Mouse (Mus musculus) testis, adult 2 months (tissue): ENCODE measurements around the gene Cyfip2.

Experiments used
- CTCF ChIP-seq: fragments of 200-500 bp; IDR thresholded peaks from 2 replicates; pipeline ENCODE4 v1.5.1; 2012; ENCODE audit warnings: low read depth, mild to moderate bottlenecking, inconsistent platforms, low read length, moderate library complexity; ENCODE audit not compliant: control insufficient read depth, insufficient read depth, insufficient replicate concordance
- POLR2A ChIP-seq: fragments of 200-500 bp; IDR thresholded peaks from 2 replicates; pipeline ENCODE4 v1.6.1; 2012; ENCODE audit warnings: low read depth, mild to moderate bottlenecking, inconsistent platforms, low read length, moderate library complexity; ENCODE audit not compliant: control insufficient read depth

- no peak for TF ChIP-seq POLR2A
- TF ChIP-seq CTCF, result no peak
Observed at GRCm38 (mm10) chr11:46304093-46304492, 8.6 kb downstream of the Cyfip2 start.
